Mouse (Mus musculus) stomach, embryonic 16.5 days (tissue): ENCODE data around the gene Slc44a1. TPM values are rescaled to one million over a fixed set of nuclear protein-coding genes. Genes with fewer than 3 reads are reported as not detected.
A peak's percentile ranks its signal among the peaks of the same experiment; 100 is the strongest.

ENCODE experiments used
- ATAC-seq: fragments of 200-750 bp; cut with Nextera tagmentation; 2 replicates; pipeline ENCODE4 v1.8.0; 2017; ENCODE audit warnings: moderate number of reproducible peaks, moderate TSS enrichment; ENCODE audit not compliant: insufficient read depth, low FRiP score
- H3K27ac ChIP-seq: fragments of 300-500 bp; sonication (generic); 2 replicates; pipeline ENCODE4 v1.5.1; 2014; ENCODE audit warnings: low read length
- H3K27me3 ChIP-seq: fragments of 300-500 bp; sonication (generic); 2 replicates; pipeline ENCODE4 v1.6.1; 2014; ENCODE audit warnings: low read length, control low read depth, mixed read lengths; ENCODE audit not compliant: control insufficient read depth, insufficient read depth
- H3K36me3 ChIP-seq: fragments of 300-500 bp; sonication (generic); 2 replicates; pipeline ENCODE4 v1.6.1; 2014; ENCODE audit warnings: low read length; ENCODE audit not compliant: control insufficient read depth, insufficient read depth
- H3K4me1 ChIP-seq: fragments of 300-500 bp; sonication (generic); 2 replicates; pipeline ENCODE4 v1.6.1; 2014; ENCODE audit warnings: low read length, control low read depth, mixed read lengths; ENCODE audit not compliant: control insufficient read depth, insufficient read depth
- H3K4me2 ChIP-seq: fragments of 300-500 bp; sonication (generic); 2 replicates; pipeline ENCODE4 v1.6.1; 2014; ENCODE audit warnings: low read depth, low read length, mixed read lengths
- H3K4me3 ChIP-seq: fragments of 300-500 bp; sonication (generic); replicated peaks from 2 replicates; pipeline ENCODE4 v1.5.1; 2014; ENCODE audit warnings: mild to moderate bottlenecking, low read length
- H3K9ac ChIP-seq: fragments of 300-500 bp; sonication (generic); 2 replicates; pipeline ENCODE4 v1.6.1; 2014; ENCODE audit warnings: low read length
- H3K9me3 ChIP-seq: fragments of 300-500 bp; sonication (generic); replicated peaks from 2 replicates; pipeline ENCODE4 v1.6.1; 2016; ENCODE audit warnings: low read length, control low read depth; ENCODE audit not compliant: control insufficient read depth
- WGBS: fragments of 180-500 bp; shearing (Covaris S2); extraction: QIAGEN DNeasy Blood & Tissue Kit; methylation state at CpG from one replicate; pipeline ENCODE4 v1.1.7; 2014; 5-methylcytosine and 5-hydroxymethylcytosine counted together
- polyA plus RNA-seq: library from polyadenylated mRNA; unstranded; fragments of >200 nt; fragmentation: Nextera tagmentation; extraction: Ambion mirVana; gene quantifications from 2 replicates; pipeline ENCODE4 v1.2.1, GENCODE M21; 2015

The Slc44a1 gene
- polyA plus RNA-seq, 1 experiment from 2014 or later, result 17.2 TPM

GRCm38 (mm10) chr4:53592386-53592785 is 152.2 kb downstream of the Slc44a1 start:
- ATAC-seq, result no peak
- H3K9me3 ChIP-seq, result no peaks in the 10 kb centered on the region
- no peaks in the 10 kb centered on the region for H3K27me3 ChIP-seq
- 53% methylated on average over 9 of the region's 9 CpGs for WGBS
- no peak overlapping the region for H3K4me3 ChIP-seq
- H3K4me1 ChIP-seq, result 0 out of 2 replicates have a peak, but pooled peaks cover 6% of the 10 kb centered on the region
- H3K36me3 ChIP-seq, result no peaks in the 10 kb centered on the region
- H3K9ac ChIP-seq, result no peak overlapping the region
- 0 out of 2 replicates have a peak overlapping the region, but pooled peaks have one; percentile 20 for H3K27ac ChIP-seq
- no peak overlapping the region for H3K4me2 ChIP-seq

GRCm38 (mm10) chr4:53594204-53594603 is 154.0 kb downstream of the Slc44a1 start:
- H3K4me3 ChIP-seq, result no peak overlapping the region
- H3K4me2 ChIP-seq, result no peak overlapping the region
- H3K36me3 ChIP-seq, result no peaks in the 10 kb centered on the region
- H3K4me1 ChIP-seq, result 0 out of 2 replicates have a peak, but pooled peaks cover 6% of the 10 kb centered on the region
- H3K9me3 ChIP-seq, result no peaks in the 10 kb centered on the region
- WGBS, result 33% methylated on average over 4 of the region's 4 CpGs
- no peak for ATAC-seq
- 0 out of 2 replicates have a peak overlapping the region, but pooled peaks have one; percentile 14 for H3K9ac ChIP-seq
- no peaks in the 10 kb centered on the region for H3K27me3 ChIP-seq
- no peak overlapping the region for H3K27ac ChIP-seq

GRCm38 (mm10) chr4:53595246-53596062 is 155.2 kb downstream of the Slc44a1 start:
- Histone ChIP-seq H3K4me1 (0 out of 2 replicates have a peak, but pooled peaks cover 6% of the 10 kb centered on the region), H3K9ac (peak overlapping the region; percentile 16; the same call in 1 of the 2 replicates), H3K4me2 (no peak overlapping the region), H3K4me3 (no peak overlapping the region), H3K9me3 (no peaks in the 10 kb centered on the region), H3K27ac (no peak overlapping the region), H3K36me3 (no peaks in the 10 kb centered on the region), H3K27me3 (no peaks in the 10 kb centered on the region)
- 59% methylated on average over 12 of the region's 12 CpGs for WGBS
- ATAC-seq, result peak; percentile 49; the same call in 1 of the 2 replicates

GRCm38 (mm10) chr4:53596063-53596895 is 156.1 kb downstream of the Slc44a1 start:
- no peaks in the 10 kb centered on the region for H3K9me3 ChIP-seq
- no peaks in the 10 kb centered on the region for H3K27me3 ChIP-seq
- H3K4me1 ChIP-seq, result 0 out of 2 replicates have a peak, but pooled peaks cover 6% of the 10 kb centered on the region
- peak overlapping the region; percentile 16; the same call in 1 of the 2 replicates for H3K9ac ChIP-seq
- ATAC-seq, result 0 out of 2 replicates have a peak, but pooled peaks have one; percentile 23
- H3K36me3 ChIP-seq, result no peaks in the 10 kb centered on the region
- H3K27ac ChIP-seq, result peak overlapping the region; percentile 30
- 70% methylated on average over 15 of the region's 15 CpGs for WGBS
- no peak overlapping the region for H3K4me2 ChIP-seq
- no peak overlapping the region for H3K4me3 ChIP-seq

GRCm38 (mm10) chr4:53600462-53600861 is 160.2 kb downstream of the Slc44a1 start:
- H3K36me3 ChIP-seq, result no peaks in the 10 kb centered on the region
- H3K27ac ChIP-seq, result no peak overlapping the region
- no peak for ATAC-seq
- no peaks in the 10 kb centered on the region for H3K27me3 ChIP-seq
- H3K4me1 ChIP-seq, result 0 out of 2 replicates have a peak, but pooled peaks cover 3% of the 10 kb centered on the region
- H3K9me3 ChIP-seq, result no peaks in the 10 kb centered on the region
- H3K4me3 ChIP-seq, result no peak overlapping the region
- H3K9ac ChIP-seq, result no peak overlapping the region
- no peak overlapping the region for H3K4me2 ChIP-seq
- WGBS, result 56% methylated on average over 6 of the region's 6 CpGs

GRCm38 (mm10) chr4:53614576-53615225 is 174.5 kb downstream of the Slc44a1 start:
- Histone ChIP-seq H3K9ac (no peak overlapping the region), H3K4me1 (no peaks in the 10 kb centered on the region), H3K27ac (no peak overlapping the region), H3K4me3 (no peak overlapping the region), H3K27me3 (no peaks in the 10 kb centered on the region), H3K36me3 (no peaks in the 10 kb centered on the region), H3K4me2 (no peak overlapping the region), H3K9me3 (no peaks in the 10 kb centered on the region)
- 79% methylated on average over 5 of the region's 5 CpGs for WGBS
- no peak for ATAC-seq

GRCm38 (mm10) chr4:53617968-53618367 is 177.8 kb downstream of the Slc44a1 start:
- Histone ChIP-seq H3K4me3 (no peak overlapping the region), H3K4me1 (no peaks in the 10 kb centered on the region), H3K36me3 (no peaks in the 10 kb centered on the region), H3K27me3 (no peaks in the 10 kb centered on the region), H3K27ac (no peak overlapping the region), H3K4me2 (no peak overlapping the region), H3K9me3 (no peaks in the 10 kb centered on the region), H3K9ac (no peak overlapping the region)
- 58% methylated on average over 3 of the region's 3 CpGs for WGBS
- no peak for ATAC-seq

GRCm38 (mm10) chr4:53620104-53620503 is 179.9 kb downstream of the Slc44a1 start:
- ATAC-seq, result no peak

More at GRCm38 (mm10) chr4:53620104-53620503, 179.9 kb downstream of the Slc44a1 start:
- Histone ChIP-seq H3K9ac (no peak overlapping the region), H3K4me1 (no peaks in the 10 kb centered on the region), H3K27ac (no peak overlapping the region), H3K4me3 (no peak overlapping the region), H3K27me3 (no peaks in the 10 kb centered on the region), H3K4me2 (no peak overlapping the region), H3K9me3 (no peaks in the 10 kb centered on the region), H3K36me3 (no peaks in the 10 kb centered on the region)
- WGBS, result 87% methylated on average over 6 of the region's 6 CpGs
